Mouse (Mus musculus) thymus, postnatal 25 days (tissue): ENCODE data around the gene Gm11639.
"Not testable (repeated sequence)": the region's sequence is repeated elsewhere in the genome, so short reads cannot be mapped to it uniquely, and the experiment has no call there.

Experiments
- DNase-seq: peaks from one replicate; pipeline ENCODE4 v3.0.0; 2022

Gene Gm11639

GRCm38 (mm10) chr11:105120551-105121061, 435.1 kb downstream of the Gm11639 start:
- no peak for DNase-seq

GRCm38 (mm10) chr11:105121792-105122191, 436.3 kb downstream of the Gm11639 start:
- DNase-seq: not testable (repeated sequence)

- DNase-seq: peak; percentile 52
These were observed 438.5 kb downstream of the Gm11639 start for GRCm38 (mm10) chr11:105123986-105124385.

GRCm38 (mm10) chr11:105125735-105126519, 440.4 kb downstream of the Gm11639 start, which contains the start of gene Mettl2:
TSS of gene Mettl2 (plus strand) at chr11:105126425.
- peak; percentile 74 for DNase-seq

GRCm38 (mm10) chr11:105126520-105127029, 441.1 kb downstream of the Gm11639 start:
- DNase-seq: no peak

- DNase-seq: no peak
These were observed 450.2 kb downstream of the Gm11639 start for GRCm38 (mm10) chr11:105135692-105136091.

GRCm38 (mm10) chr11:105137255-105137654, 451.7 kb downstream of the Gm11639 start:
- DNase-seq: not testable (repeated sequence)

- DNase-seq: not testable (repeated sequence)
These were observed 455.0 kb downstream of the Gm11639 start for GRCm38 (mm10) chr11:105140512-105140911.

GRCm38 (mm10) chr11:105141115-105141514, 455.6 kb downstream of the Gm11639 start:
- no peak for DNase-seq

GRCm38 (mm10) chr11:105143564-105143963, 458.1 kb downstream of the Gm11639 start:
- no peak for DNase-seq

- no peak for DNase-seq
These were observed 458.6 kb downstream of the Gm11639 start for GRCm38 (mm10) chr11:105144084-105144483.

GRCm38 (mm10) chr11:105144508-105145210, 459.2 kb downstream of the Gm11639 start:
- DNase-seq: no peak

- no peak for DNase-seq
These were observed 459.7 kb downstream of the Gm11639 start for GRCm38 (mm10) chr11:105145211-105145610.

- no peak for DNase-seq
These were observed 461.1 kb downstream of the Gm11639 start, which contains the start of gene Gm10842 for GRCm38 (mm10) chr11:105146593-105146992. TSS of gene Gm10842 (plus strand) at chr11:105146893.

- DNase-seq: no peak
These were observed 463.8 kb downstream of the Gm11639 start for GRCm38 (mm10) chr11:105149353-105149752.

GRCm38 (mm10) chr11:105149766-105150165, 464.3 kb downstream of the Gm11639 start:
- DNase-seq: no peak

GRCm38 (mm10) chr11:105150691-105151090, 465.2 kb downstream of the Gm11639 start:
- DNase-seq: no peak

- DNase-seq: peak; percentile 53
These were observed 465.9 kb downstream of the Gm11639 start for GRCm38 (mm10) chr11:105151226-105152016.

GRCm38 (mm10) chr11:105152017-105152300, 466.5 kb downstream of the Gm11639 start:
- no peak for DNase-seq

- no peak for DNase-seq
These were observed 466.9 kb downstream of the Gm11639 start for GRCm38 (mm10) chr11:105152357-105152899.

- DNase-seq: no peak
These were observed 467.7 kb downstream of the Gm11639 start for GRCm38 (mm10) chr11:105153068-105153833.

GRCm38 (mm10) chr11:105155915-105156314, 470.4 kb downstream of the Gm11639 start:
- DNase-seq: no peak
